ENCODE assay signal across 8 mouse cellular contexts in genomic region chr4:107084858-107085257, GRCm38 (mm10). TPM values are rescaled to one million over a fixed set of nuclear protein-coding genes. Genes with fewer than 3 reads are reported as not detected.
A peak's percentile ranks its signal among the peaks of the same experiment; 100 is the strongest.
DNase-seq lines count a peak whose midpoint lies in the region; ATAC-seq lines count a peak whose summit lies in the region.

No protein-coding gene starts in this region.

- H3K4me1 ChIP-seq in kidney, embryonic 15.5 days, result peaks cover 27% of the 10 kb centered on the region
- peaks cover 44% of the 10 kb centered on the region for H3K4me1 ChIP-seq in limb, embryonic 10.5 days

- no peaks in the 10 kb centered on the region for H3K9me3 ChIP-seq in kidney, embryonic 15.5 days (replicated peaks)
- no peaks in the 10 kb centered on the region for H3K9me3 ChIP-seq in limb, embryonic 10.5 days (replicated peaks)

- H3K36me3 ChIP-seq in kidney, embryonic 15.5 days, result no peaks in the 10 kb centered on the region
- no peaks in the 10 kb centered on the region; the same call in 1 of the 2 replicates for H3K36me3 ChIP-seq in limb, embryonic 10.5 days

- peak; percentile 86 for ATAC-seq in kidney, embryonic 15.5 days (replicated peaks; ENCODE audit: low FRiP score)

- peak; percentile 17 to 39 for DNase-seq in lung, adult 18-20 months
- DNase-seq in lung, postnatal 4 days, result no peak
- DNase-seq in frontal cortex, adult 2 months (ENCODE audit: extremely low spot score in 1 of 2, low spot score in 1 of 2), result peak; percentile 83
- DNase-seq in limb, embryonic 10.5 days (ENCODE audit: low spot score), result peak; percentile 47
- peak; percentile 33 for DNase-seq in retina, postnatal 7 days (ENCODE audit: low read depth, low spot score)
- DNase-seq in urinary bladder, postnatal 36 days (ENCODE audit: low spot score in 2 of 2), result no peak
- no peak for DNase-seq in adipocyte (ENCODE audit: low spot score)

- 0 out of 2 replicates have a peak overlapping the region, but pooled peaks have one; percentile 73 for H3K27ac ChIP-seq in kidney, embryonic 15.5 days
- H3K27ac ChIP-seq in limb, embryonic 10.5 days, result peak overlapping the region; percentile 76

- H3K4me2 ChIP-seq in kidney, embryonic 15.5 days, result no peak overlapping the region

- no peak overlapping the region for H3K9ac ChIP-seq in kidney, embryonic 15.5 days

- 21% methylated on average over 6 of the region's 6 CpGs for WGBS in kidney, embryonic 15.5 days
- WGBS in limb, embryonic 10.5 days, result 13% methylated on average over 6 of the region's 6 CpGs

- no peaks in the 10 kb centered on the region for H3K27me3 ChIP-seq in kidney, embryonic 15.5 days
- no peaks in the 10 kb centered on the region for H3K27me3 ChIP-seq in limb, embryonic 10.5 days (ENCODE audit: low read depth, poor library complexity, severe bottlenecking)

- H3K4me3 ChIP-seq in kidney, embryonic 15.5 days (replicated peaks), result no peak overlapping the region
- H3K4me3 ChIP-seq in limb, embryonic 10.5 days, result peak overlapping the region; percentile 11

RNA-seq across cellular contexts. Expression of gene Cdcp2, which starts 11.8 kb away (rescaled TPM):
- 0.06 TPM in 1 of 2 replicates, not detected in the other for polyA plus RNA-seq in frontal cortex, adult 2 months (2012; rRNA removed)
- polyA plus RNA-seq in kidney, embryonic 15.5 days (2015; fragmentation: Nextera tagmentation; extraction: Ambion mirVana), result 0.08 and 0.12 TPM in 2 replicates
- polyA plus RNA-seq in limb, embryonic 10.5 days (2016; fragmentation: Nextera tagmentation; extraction: Ambion mirVana), result 0.11 TPM in 1 of 2 replicates, not detected in the other

RNA-seq across cellular contexts. Expression of gene Cyb5rl, which starts 18.1 kb away (rescaled TPM):
- 5.0 and 7.8 TPM in 2 replicates for polyA plus RNA-seq in frontal cortex, adult 2 months (2012; rRNA removed)
- 11.1 and 12.1 TPM in 2 replicates for polyA plus RNA-seq in kidney, embryonic 15.5 days (2015; fragmentation: Nextera tagmentation; extraction: Ambion mirVana)
- polyA plus RNA-seq in limb, embryonic 10.5 days (2016; fragmentation: Nextera tagmentation; extraction: Ambion mirVana), result 11.7 and 12.6 TPM in 2 replicates

RNA-seq across cellular contexts. Expression of gene Mrpl37, which starts 18.2 kb away (rescaled TPM):
- 72.7 and 76.4 TPM in 2 replicates for polyA plus RNA-seq in frontal cortex, adult 2 months (2012; rRNA removed)
- polyA plus RNA-seq in kidney, embryonic 15.5 days (2015; fragmentation: Nextera tagmentation; extraction: Ambion mirVana), result 108 TPM in 2 replicates
- polyA plus RNA-seq in limb, embryonic 10.5 days (2016; fragmentation: Nextera tagmentation; extraction: Ambion mirVana), result 145 and 167 TPM in 2 replicates

Comparison
In these comparisons a context has a peak if more than half of its experiments do, and no peak if none do; other contexts are left out.
1. DNase-seq: peak in lung, adult 18-20 months (2 of 2), frontal cortex, adult 2 months (2 of 2), limb, embryonic 10.5 days (single experiment) and retina, postnatal 7 days (single experiment); none in lung, postnatal 4 days (0 of 2), urinary bladder, postnatal 36 days (0 of 2) and adipocyte (single experiment).